Mouse (Mus musculus) heart, postnatal 25 days (tissue): Measurements from ENCODE around the gene Phkg1. TPM values are rescaled to one million over a fixed set of nuclear protein-coding genes. Genes with fewer than 3 reads are reported as not detected.
A peak's percentile ranks its signal among the peaks of the same experiment; 100 is the strongest.
"Not testable (repeated sequence)": the region's sequence is repeated elsewhere in the genome, so short reads cannot be mapped to it uniquely, and the experiment has no call there.

Experiments
- DNase-seq: peaks from one replicate; pipeline ENCODE4 v3.0.0; 2022; ENCODE audit warnings: low spot score
- intact Hi-C: fragments of 180-260 bp; cut with DNase I; formaldehyde crosslinking; loops from one replicate; pipeline ENCODE4 v1.15.1; 2025
- total RNA-seq, 2 experiments: library from RNA; stranded (reverse); gene quantifications; 2 replicates each; pipeline ENCODE4 v1.2.3; 2021

The Phkg1 gene
- total RNA-seq, result 10 to 100 TPM; 16.1 to 18.4 TPM

DNA sequence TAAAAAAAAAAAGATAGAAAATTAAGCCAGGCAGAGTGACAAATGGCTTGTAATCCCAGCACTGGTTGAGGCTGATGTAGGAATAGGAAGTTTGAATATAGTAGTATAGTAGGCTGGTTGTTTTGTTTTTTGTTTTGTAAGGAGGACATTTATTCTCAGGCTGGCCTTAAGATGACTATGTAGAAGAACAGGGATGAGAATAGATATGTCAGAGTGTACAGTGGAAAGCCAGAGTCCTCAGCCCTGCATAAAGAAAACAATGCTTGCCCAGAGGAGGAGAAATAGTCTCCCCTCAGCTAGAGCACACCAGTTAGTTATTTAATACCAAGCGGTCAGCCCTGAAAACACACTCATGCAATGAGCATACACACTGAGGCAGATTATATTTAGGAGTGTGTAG, at the start of gene Phkg1:
Gene Phkg1, minus strand, starts transcription at position 101 of the 400 bp plus-strand sequence.
- intact Hi-C loops, result no loop called here

GRCm38 (mm10) chr5:129947528-129948033, 49.2 kb upstream of the Phkg1 start:
- DNase-seq, result no peak
- intact Hi-C loops, result no loop called here

More for the DNA sequence above, at the start of gene Phkg1:
- DNase-seq, result no peak

DNA sequence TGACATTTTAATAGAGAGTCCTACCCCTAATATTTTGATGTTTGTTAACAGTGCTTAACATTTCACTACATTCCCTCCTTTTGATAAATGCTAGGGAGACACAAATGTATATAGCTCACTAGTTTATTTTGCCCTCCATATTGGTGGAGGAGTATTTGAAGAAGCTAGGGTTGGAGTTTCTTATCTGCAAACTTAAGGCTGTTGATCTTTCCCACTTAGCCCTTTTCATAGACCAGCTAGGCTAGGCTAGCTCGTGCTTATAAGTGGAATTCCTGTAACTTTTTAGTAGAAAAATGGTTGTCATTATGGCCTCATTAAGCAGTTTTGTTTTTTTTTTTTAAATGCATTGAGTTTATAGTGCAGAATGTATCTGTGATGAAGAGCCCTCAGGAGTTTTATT, 45.1 kb upstream of the Phkg1 start:
- DNase-seq, result no peak
- intact Hi-C loops, result no loop called here

DNA sequence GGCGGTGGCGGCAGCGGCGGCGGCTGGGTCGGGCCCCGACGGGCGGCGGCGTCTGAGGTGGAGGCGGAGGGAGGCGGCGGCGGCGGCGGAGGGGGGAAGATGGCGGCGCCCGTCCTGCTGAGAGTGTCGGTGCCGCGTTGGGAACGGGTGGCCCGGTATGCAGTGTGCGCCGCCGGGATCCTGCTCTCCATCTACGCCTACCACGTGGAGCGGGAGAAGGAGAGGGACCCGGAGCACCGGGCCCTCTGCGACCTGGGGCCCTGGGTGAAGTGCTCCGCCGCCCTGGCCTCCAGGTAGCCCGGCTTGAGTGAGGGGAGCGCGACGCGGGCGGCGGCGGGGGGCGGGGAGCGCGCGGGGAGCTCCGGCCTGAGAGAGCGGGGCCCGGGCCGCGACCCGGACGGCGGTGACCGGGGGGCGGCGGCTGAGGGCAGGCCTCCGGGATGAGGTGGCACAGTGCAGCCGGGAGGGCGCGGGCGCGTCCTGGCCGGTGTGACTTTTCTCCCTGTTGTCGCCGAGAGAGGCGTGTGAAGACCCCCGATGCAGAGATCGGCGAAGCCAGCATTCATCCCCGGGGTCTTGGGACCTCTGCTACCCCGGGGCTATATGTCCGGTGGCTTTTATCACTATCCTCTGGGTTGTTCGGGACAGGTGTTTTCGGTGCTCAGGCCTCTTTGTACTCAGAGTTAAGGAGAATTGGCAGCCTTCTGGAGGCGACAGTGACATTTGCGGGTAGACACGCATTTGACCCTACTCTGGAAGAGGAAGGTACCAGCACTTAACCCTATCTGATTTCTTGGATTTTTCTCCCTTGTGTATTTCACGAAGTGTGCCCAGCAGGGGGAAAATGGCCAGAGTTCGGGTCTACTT, 44.0 kb upstream of the Phkg1 start:
- intact Hi-C loops, result not testable (repeated sequence)
- peak; percentile 11 for DNase-seq

DNA sequence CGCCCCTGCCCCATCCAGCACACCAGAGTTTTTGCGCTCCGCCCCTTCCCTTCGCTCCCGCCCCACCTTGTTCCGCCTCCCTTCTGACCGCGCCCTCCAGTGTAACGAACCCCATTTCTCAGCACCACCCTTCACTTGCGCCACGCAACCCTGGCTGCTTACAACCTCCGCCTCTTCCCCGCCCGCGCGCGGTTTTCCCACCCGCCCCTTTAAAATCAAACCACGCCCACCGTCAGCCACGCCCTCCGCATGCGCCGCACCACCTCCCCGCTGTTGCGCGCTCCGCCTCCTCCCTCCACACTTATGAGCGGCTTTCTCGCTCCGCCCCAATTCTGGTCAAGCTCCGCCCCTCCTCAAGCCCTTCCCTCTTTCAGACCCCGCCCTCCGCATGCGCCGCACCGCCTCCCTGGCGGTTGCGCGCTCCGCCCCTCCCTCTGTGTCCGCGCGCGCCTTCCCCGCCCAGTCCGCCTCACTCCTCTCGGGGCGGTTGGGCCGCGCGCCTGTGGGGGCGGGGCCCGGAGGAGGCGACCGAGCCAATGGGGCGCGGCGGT, 43.2 kb upstream of the Phkg1 start, which contains the start of gene Vkorc1l1:
Gene Vkorc1l1, plus strand, starts transcription at position 476 of the 551 bp plus-strand sequence.
- peak; percentile 95 for DNase-seq
- intact Hi-C loops, result no loop called here

DNA sequence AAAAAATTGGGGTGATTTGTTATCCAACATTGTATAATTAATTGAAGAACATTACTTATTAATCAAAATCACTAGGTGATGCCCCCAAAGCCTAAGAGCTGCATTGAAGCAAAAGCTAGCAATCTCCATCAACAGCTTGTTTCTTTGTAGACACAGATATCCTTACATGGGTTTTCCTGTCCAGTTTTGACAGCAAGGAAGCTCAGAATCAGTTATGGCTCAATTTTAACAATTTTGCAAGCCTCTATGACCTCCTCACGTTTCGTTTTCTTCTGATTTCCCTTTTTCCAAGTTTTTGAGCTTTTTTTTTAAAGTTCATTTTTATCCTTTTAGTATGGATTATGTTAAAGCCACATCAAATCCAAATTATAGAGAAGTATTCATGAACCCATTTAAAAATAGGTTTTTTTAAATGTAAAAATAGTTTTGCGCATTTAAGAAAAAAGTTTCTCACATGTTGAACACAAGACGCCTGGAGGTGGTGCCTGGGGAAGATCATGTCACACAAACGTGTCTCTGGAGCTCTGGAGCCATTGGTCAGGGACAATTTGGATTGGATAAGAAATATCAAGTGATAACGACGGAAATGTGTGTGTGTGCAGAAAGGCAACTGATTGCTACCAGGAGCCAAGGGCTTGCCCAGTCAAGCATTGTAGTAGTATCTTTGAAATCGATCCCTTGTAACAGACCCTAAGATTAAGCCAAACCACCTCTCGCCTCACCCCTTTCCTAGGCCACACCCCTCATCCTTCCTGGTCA, 42.6 kb upstream of the Phkg1 start:
- DNase-seq, result no peak
- intact Hi-C loops, result no loop called here

- intact Hi-C loops, result no loop called here
- DNase-seq, result no peak
Observed at GRCm38 (mm10) chr5:129940281-129940680, 41.9 kb upstream of the Phkg1 start.

DNA sequence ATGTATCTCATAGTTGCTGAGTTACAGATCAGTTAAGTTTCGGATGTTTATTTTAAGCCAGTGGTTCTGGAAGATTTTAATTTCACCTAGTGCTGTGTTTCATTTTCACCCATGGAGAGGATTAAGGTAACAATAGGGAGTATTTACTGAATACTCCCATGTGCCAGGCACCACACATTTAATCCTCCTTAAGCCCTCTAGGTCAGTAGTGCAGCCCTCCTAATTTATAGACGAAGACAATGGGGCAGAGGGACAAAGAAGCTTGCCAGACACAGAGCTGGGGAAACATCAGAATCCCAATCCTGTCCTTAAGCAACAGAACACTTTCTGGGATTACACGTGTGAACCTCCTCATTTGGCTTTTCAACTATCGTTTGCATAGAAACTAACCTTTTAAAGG, 38.6 kb upstream of the Phkg1 start:
- no peak for DNase-seq
- intact Hi-C loops, result no loop called here

GRCm38 (mm10) chr5:129929924-129930855, 31.8 kb upstream of the Phkg1 start:
- intact Hi-C loops, result no loop called here
- DNase-seq, result no peak

DNA sequence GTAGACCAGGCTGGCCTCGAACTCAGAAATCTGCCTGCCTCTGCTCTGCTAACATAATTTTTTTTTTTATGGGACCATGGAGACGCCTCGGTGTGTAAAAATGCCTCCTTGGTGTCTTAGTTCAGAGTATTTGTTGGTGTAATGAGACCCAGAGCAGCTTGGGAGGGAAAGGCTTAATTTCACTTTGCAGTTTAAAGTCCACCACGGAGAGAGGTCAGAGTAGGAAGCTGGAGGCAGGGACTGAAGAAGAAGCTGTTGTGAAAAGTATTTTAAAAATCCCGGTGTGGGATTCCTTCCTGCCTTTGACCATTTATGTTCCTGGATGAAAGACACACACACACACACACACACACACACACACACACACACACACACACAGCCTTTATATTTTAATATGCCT, 27.6 kb upstream of the Phkg1 start:
- DNase-seq, result no peak
- intact Hi-C loops, result no loop called here

- no peak for DNase-seq
- intact Hi-C loops, result no loop called here
Observed at GRCm38 (mm10) chr5:129924820-129925452, 26.6 kb upstream of the Phkg1 start.

- intact Hi-C loops, result no loop called here
- no peak for DNase-seq
Observed at GRCm38 (mm10) chr5:129921972-129922371, 23.6 kb upstream of the Phkg1 start.

DNA sequence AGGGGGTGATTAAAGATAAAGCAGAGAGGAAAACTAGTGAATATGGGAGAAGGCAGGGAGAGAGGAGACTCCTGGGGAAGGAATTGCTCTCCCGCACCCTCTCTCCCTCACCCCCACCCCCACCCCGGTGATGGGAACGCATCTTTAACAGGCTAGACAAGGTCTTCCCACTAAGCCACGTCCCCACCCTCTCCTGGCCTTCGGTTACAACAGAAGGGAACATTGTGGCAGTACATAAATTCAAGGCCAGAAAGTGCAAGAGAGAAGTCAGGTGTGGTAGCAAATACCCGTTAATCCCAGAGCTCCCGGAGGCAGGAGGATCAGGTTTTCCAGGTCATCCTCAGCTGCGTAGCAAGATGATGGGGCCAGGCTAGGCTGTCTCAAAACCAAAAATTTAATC, 21.0 kb upstream of the Phkg1 start:
- intact Hi-C loops, result no loop called here
- DNase-seq, result no peak

DNA sequence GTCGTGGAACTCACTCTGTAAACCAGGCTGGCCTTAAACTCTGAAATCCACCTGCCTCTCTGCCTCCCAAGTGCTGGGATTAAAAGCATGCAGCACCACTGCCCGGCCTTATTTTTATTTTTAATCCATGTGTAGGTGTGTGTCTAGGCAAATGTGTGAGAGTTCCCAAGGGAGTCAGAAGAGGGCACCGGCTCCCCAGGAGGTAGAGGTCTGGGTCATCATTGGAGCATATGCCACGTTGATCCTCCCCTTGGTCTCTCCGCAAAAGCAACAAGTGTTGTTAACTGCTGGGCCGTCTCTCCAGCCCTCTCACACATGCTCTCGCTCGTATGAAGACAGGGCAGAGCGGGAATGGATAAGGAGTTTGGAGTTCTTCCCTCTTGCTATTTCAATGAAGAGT, 20.4 kb upstream of the Phkg1 start:
- DNase-seq, result no peak
- intact Hi-C loops, result no loop called here

DNA sequence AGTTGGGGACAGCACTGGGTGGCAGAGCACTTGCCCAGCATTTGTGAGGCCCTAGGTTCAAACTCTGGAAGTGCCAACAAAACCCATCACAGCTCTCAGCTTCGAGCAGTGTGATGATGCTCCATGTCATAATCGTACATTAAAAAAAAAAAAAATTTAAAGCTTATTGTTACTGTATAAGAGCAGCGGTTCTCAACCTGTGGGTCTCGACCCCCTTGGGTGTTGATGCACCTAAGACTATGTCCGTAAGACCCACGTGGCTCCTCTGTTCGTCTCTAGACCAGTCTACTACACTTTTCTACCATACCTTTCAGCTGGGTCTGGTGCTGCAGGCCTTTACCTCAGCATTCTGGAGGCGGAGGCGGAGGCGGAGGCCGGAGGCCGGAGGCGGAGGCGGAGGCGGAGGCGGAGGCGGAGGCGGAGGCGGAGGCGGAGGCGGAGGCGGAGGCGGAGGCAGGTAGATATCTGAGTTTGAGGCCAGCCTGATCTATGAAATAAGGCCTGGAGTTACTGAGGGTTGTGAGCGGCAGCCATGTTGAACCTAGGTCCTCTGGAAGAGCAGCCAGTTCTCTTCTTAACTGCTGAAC, 19.8 kb upstream of the Phkg1 start:
- intact Hi-C loops, result no loop called here
- DNase-seq, result no peak

GRCm38 (mm10) chr5:129915491-129915890, 17.1 kb upstream of the Phkg1 start:
- DNase-seq, intact Hi-C loops: not testable (repeated sequence)

- no peak for DNase-seq
Observed at GRCm38 (mm10) chr5:129914024-129914423, 15.7 kb upstream of the Phkg1 start.

GRCm38 (mm10) chr5:129909591-129909990, 11.2 kb upstream of the Phkg1 start:
- intact Hi-C loops, result no loop called here
- no peak for DNase-seq

More at GRCm38 (mm10) chr5:129914024-129914423, 15.7 kb upstream of the Phkg1 start:
- intact Hi-C loops, result no loop called here

- DNase-seq, result no peak
- intact Hi-C loops, result no loop called here
Observed at GRCm38 (mm10) chr5:129909147-129909546, 10.8 kb upstream of the Phkg1 start.
